Comparison of ENCODE assay signal across 19 mouse cellular contexts in genomic region chr16:48594457-48594856, GRCm38 (mm10).
A peak's percentile ranks its signal among the peaks of the same experiment; 100 is the strongest.
DNase-seq lines count a peak whose midpoint lies in the region.
"Had no signal": no experiment of that assay in that cellular context is flagged by ENCODE, and none has a peak within 500 bp of the region (broad histone marks: within the 10 kb centered on the region; RNA-seq: fewer than 3 reads in every experiment).

No protein-coding gene starts in this region.

- DNase-seq in T-cell, adult 2 months (ENCODE audit: low spot score), result peak; percentile 72
- DNase-seq in naive thymus-derived CD4-positive, alpha-beta T cell, adult 2 months (ENCODE audit: low read depth), result peak; percentile 64
- DNase-seq in thymus, postnatal 0 days (ENCODE audit: low spot score), result peak; percentile 89
- DNase-seq in thymus, postnatal 4 days, result peak; percentile 67
- DNase-seq in adrenal gland, adult 2 months, result no peak
- no peak for DNase-seq in right cerebral cortex, postnatal 10 days (ENCODE audit: low spot score in 2 of 2)
- no peak for DNase-seq in testis, postnatal 10 days (ENCODE audit: low spot score)
- DNase-seq in right cerebral cortex, postnatal 14 days, result no peak
- DNase-seq: adrenal gland, postnatal 10 days; B cell, adult 2 months; cerebellum, adult 11-12 months; cerebellum, adult 9-11 months; embryo, embryonic 11 days; gastrocnemius, postnatal 10 days; heart, postnatal 36 days; kidney, adult 11 months; kidney, postnatal 36 days; lung, embryonic 14.5 days; lung, postnatal 14 days had no signal

Comparison
In these comparisons a context has a peak if more than half of its experiments do, and no peak if none do; other contexts are left out.
1. DNase-seq: peak in T-cell, adult 2 months (single experiment), naive thymus-derived CD4-positive, alpha-beta T cell, adult 2 months (single experiment), thymus, postnatal 0 days (single experiment) and thymus, postnatal 4 days (single experiment); none in adrenal gland, adult 2 months (single experiment), right cerebral cortex, postnatal 10 days (0 of 2), testis, postnatal 10 days (single experiment) and right cerebral cortex, postnatal 14 days (single experiment).